Mouse (Mus musculus): ENCODE results near the gene Chil1.

DNA sequence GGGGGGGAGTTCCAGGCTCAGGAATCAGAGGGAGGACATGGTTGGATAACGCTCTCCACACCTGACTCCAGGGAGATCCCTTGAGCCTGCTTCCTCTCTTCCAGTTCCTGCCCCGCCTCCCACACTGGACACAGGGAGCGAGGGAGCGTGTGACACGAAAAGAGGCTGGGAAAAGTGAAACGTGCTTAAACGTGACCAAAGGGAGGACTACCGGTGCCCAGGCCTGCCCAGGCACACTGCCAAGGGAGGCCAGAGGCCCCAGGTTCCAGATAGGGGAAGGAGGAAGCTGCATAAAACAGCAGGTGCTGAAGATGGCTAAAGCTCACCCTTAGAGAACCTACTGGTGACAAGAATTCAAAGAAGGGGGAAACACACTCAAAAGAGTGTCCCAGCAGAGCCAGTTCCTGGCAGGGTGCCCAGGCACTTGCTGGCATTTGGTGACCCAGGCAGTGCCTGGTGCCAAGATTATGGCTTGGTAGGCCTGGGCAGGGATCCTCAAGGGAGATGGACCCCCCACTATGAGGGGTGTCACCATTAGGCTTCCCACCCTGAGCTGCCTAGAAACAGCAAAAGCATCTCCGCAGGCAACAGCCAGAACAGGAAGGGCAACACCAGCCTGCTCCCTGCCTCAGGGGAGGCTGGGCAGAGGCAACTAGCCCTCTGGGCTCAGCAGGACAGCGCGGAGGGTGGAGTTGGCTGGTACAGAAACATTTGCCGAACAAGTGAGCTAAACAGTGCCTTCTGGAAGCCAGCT lies 51.0 kb downstream of the Chil1 start:
- TF ChIP-seq POLR2A (IDR thresholded peaks at IDR 0.05; ENCODE audit: low read depth, low read length) = no peak
- no peak for TF ChIP-seq CTCF (conservative IDR thresholded peaks at IDR 0.05 in 1 of 2, IDR thresholded peaks at IDR 0.05 in 1 of 2; ENCODE audit: low read depth in 2 of 2, low read length in 2 of 2)
- TF ChIP-seq POLR2AphosphoS2 (IDR thresholded peaks at IDR 0.05; ENCODE audit: low read depth, low read length) = no peak
- TF ChIP-seq IRF4 (IDR thresholded peaks at IDR 0.05; ENCODE audit: low read depth, low read length) = no peak
- no peak for TF ChIP-seq ETS1 (conservative IDR thresholded peaks at IDR 0.05; ENCODE audit: low read depth, low read length)
- TF ChIP-seq USF1 (IDR thresholded peaks at IDR 0.05; ENCODE audit: low read depth, low read length) = no peak
- TF ChIP-seq HCFC1 (IDR thresholded peaks at IDR 0.05; ENCODE audit: low read depth, low read length) = no peak
- TF ChIP-seq EP300 (IDR thresholded peaks at IDR 0.05; ENCODE audit: low read length) = no peak
- TF ChIP-seq UBTF (IDR thresholded peaks at IDR 0.05; ENCODE audit: low read depth, low read length) = no peak
- TF ChIP-seq NRF1 (IDR thresholded peaks at IDR 0.05; ENCODE audit: low read depth, low read length) = no peak
- TF ChIP-seq MXI1 (IDR thresholded peaks at IDR 0.05; ENCODE audit: low read depth, low read length) = no peak
- TF ChIP-seq MYC (IDR thresholded peaks at IDR 0.05; ENCODE audit: low read depth, low read length) = no peak
- TF ChIP-seq MAX (IDR thresholded peaks at IDR 0.05; ENCODE audit: low read length) = no peak
